Mouse (Mus musculus): Measurements from ENCODE around the gene Ddx49.

The Ddx49 gene

GRCm38 (mm10) chr8:70259043-70259442 lies 43.2 kb downstream of the Ddx49 start:
- no peak for DNase-seq

- DNase-seq, result no peak
These were observed 43.7 kb downstream of the Ddx49 start for GRCm38 (mm10) chr8:70258600-70258999.

DNA sequence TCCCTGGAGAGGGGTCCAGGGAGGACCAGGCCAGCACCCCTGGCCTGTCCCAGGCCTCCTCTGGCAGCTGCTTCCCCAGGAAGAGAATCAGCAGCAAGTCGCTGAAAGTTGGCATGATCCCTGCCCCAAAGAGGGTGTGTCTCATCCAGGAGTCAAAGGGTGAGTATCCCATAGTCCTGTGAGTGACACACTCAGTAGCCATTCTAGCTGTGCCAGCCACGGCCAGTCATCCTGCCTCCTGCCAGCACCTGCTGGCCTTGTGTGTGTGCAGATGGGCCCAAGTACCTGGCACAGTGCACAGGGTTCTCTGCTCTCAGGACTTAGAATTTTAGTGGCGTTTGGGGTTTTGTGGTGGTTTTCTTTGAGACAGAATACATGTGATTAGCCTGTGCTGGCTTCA lies 44.8 kb downstream of the Ddx49 start:
- DNase-seq, result no peak

- no peak for DNase-seq
These were observed 47.7 kb downstream of the Ddx49 start for GRCm38 (mm10) chr8:70254628-70255027.

DNA sequence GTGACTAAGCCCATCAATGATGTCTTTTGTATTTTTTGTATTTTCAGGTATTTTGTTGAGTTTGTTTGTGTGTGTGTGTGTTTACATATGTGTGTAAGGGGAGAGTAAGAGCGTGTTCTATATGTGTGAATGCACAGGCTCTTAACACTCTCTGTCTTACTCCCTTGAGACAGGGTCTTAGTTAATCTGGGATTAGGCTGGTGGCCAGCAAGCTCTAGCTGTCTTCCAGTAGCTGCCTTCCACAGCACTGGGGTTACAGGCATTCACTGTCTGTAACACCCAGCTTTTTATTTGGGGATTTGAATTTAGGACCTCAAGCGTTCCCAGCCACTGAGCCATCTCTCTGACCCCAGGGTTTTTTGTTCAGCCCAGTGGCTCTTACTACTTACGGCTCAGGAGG lies 54.4 kb downstream of the Ddx49 start:
- DNase-seq, result no peak

DNA sequence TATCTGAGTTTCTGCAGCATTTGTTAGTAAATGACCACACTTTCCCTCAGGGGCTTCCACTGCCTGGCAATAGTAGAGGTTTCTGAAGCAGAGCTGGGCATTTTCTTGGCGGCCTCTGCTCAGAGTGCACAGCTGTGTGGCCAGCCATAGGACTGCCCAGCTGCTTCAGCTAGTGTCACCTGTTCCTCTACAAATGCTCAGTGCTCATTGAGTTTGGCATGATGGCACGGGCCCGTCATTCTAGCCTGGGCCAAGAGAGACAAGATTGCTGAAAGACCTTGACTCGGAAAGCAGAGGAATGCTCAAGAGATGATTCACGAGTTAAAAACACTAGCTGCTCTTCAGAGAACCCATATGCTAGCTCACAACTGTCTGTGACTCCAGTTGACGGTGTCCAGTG lies 55.7 kb downstream of the Ddx49 start:
- DNase-seq, result no peak

All from right cerebral cortex, postnatal 14 days (tissue).